Mouse (Mus musculus) right cerebral cortex, postnatal 36 days (tissue): ENCODE measurements around the gene Ppfibp2.

Experiments
- DNase-seq, 2 experiments: peaks; one replicate each; pipeline ENCODE4 v3.0.0; 2022; ENCODE audit warnings: low spot score in 2 of 2, mixed read lengths in 1 of 2

Ppfibp2 gene

GRCm38 (mm10) chr7:107618028-107618992 is 23.3 kb downstream of the Ppfibp2 start:
- DNase-seq, result no peak

- no peak for DNase-seq
These were observed 24.2 kb downstream of the Ppfibp2 start for GRCm38 (mm10) chr7:107619225-107619624.

GRCm38 (mm10) chr7:107620137-107620536 is 25.1 kb downstream of the Ppfibp2 start:
- no peak for DNase-seq

GRCm38 (mm10) chr7:107624432-107624831 is 29.4 kb downstream of the Ppfibp2 start:
- no peak for DNase-seq

GRCm38 (mm10) chr7:107625061-107625460 is 30.1 kb downstream of the Ppfibp2 start, which contains the start of gene 5330417H12Rik:
5330417H12Rik (minus strand) TSS chr7:107625161.
- no peak for DNase-seq

GRCm38 (mm10) chr7:107625781-107626180 is 30.8 kb downstream of the Ppfibp2 start:
- no peak for DNase-seq

- DNase-seq, result no peak
These were observed 33.4 kb downstream of the Ppfibp2 start for GRCm38 (mm10) chr7:107628383-107628782.

GRCm38 (mm10) chr7:107633201-107633600 is 38.2 kb downstream of the Ppfibp2 start:
- DNase-seq, result no peak

GRCm38 (mm10) chr7:107637398-107637797 is 42.4 kb downstream of the Ppfibp2 start:
- no peak for DNase-seq

- no peak for DNase-seq
These were observed 43.0 kb downstream of the Ppfibp2 start for GRCm38 (mm10) chr7:107638026-107638425.

- no peak for DNase-seq
These were observed 47.7 kb downstream of the Ppfibp2 start for GRCm38 (mm10) chr7:107642586-107643275.

- DNase-seq, result no peak
These were observed 50.0 kb downstream of the Ppfibp2 start for GRCm38 (mm10) chr7:107644987-107645386.

GRCm38 (mm10) chr7:107648937-107649688 is 54.1 kb downstream of the Ppfibp2 start:
- no peak for DNase-seq

- no peak for DNase-seq
These were observed 55.0 kb downstream of the Ppfibp2 start for GRCm38 (mm10) chr7:107649990-107650389.

GRCm38 (mm10) chr7:107651821-107652220 is 56.8 kb downstream of the Ppfibp2 start:
- no peak for DNase-seq

- no peak for DNase-seq
These were observed 61.4 kb downstream of the Ppfibp2 start for GRCm38 (mm10) chr7:107656451-107656850.

- DNase-seq, result no peak
These were observed 64.3 kb downstream of the Ppfibp2 start for GRCm38 (mm10) chr7:107659186-107659918.

- DNase-seq, result peak; percentile 29 to 59
These were observed 66.3 kb downstream of the Ppfibp2 start for GRCm38 (mm10) chr7:107661189-107661842.

- DNase-seq, result no peak
These were observed 66.9 kb downstream of the Ppfibp2 start for GRCm38 (mm10) chr7:107661843-107662281.

- no peak for DNase-seq
These were observed 68.6 kb downstream of the Ppfibp2 start for GRCm38 (mm10) chr7:107663621-107664020.
